Mouse (Mus musculus) gastrocnemius, postnatal 25 days (tissue): ENCODE results near the gene Sema4a. TPM values are rescaled to one million over a fixed set of nuclear protein-coding genes. Genes with fewer than 3 reads are reported as not detected.

Experiments
- microRNA-seq, 2 experiments: library from miRNA; unstranded; fragments of <30 nt; microRNA quantifications; one replicate each; pipeline ENCODE4 v1.2.0; 2021; ENCODE audit warnings: borderline replicate concordance in 2 of 2
- total RNA-seq, 2 experiments: library from RNA; stranded (reverse); gene quantifications; 1 replicate in 1 of 2; 2 replicates in 1 of 2; pipeline ENCODE4 v1.2.3; 2021

Sema4a gene
- total RNA-seq, 2 experiments from 2014 or later, result 1.6 to 1.8 TPM

Small RNAs within 50 kb of the gene (microRNA-seq; reads per million reads assigned to microRNA genes)
- gene Mir7011, result 0 reads per million in 2 experiments

Other genes with a start within 250 kb of the Sema4a start
- gene Rhbg, start 206.5 kb downstream of the Sema4a start, total RNA-seq, result not detected
- under 1 TPM; 0.51 to 0.69 TPM for gene Gm38392, start 174.0 kb downstream of the Sema4a start, total RNA-seq
- gene Tsacc, start 164.2 kb downstream of the Sema4a start, total RNA-seq, result 1 to 10 TPM; 5.4 to 5.9 TPM
- 100 to 1,000 TPM; 104 to 115 TPM for gene Cct3, start 164.1 kb downstream of the Sema4a start, total RNA-seq
- gene Glmp, start 136.2 kb downstream of the Sema4a start, total RNA-seq, result 10 to 100 TPM; 36.2 to 43.9 TPM
- 1 to 10 TPM; 1.7 TPM for gene Tmem79, start 125.0 kb downstream of the Sema4a start, total RNA-seq
- 10 to 100 TPM; 37.4 to 43.4 TPM for gene Smg5, start 124.9 kb downstream of the Sema4a start, total RNA-seq
- gene Paqr6, start 96.6 kb downstream of the Sema4a start, total RNA-seq, result 1 to 10 TPM in 1 of 2 experiments, under 1 TPM in 1; 0.51 to 1.1 TPM
- gene Bglap3, start 88.4 kb downstream of the Sema4a start, total RNA-seq, result under 1 TPM in 1 of 2 experiments, not detected in 1; 0.54 TPM
- gene Bglap2, start 82.5 kb downstream of the Sema4a start, total RNA-seq, result not detected
- gene Bglap, start 76.7 kb downstream of the Sema4a start, total RNA-seq, result 1 to 10 TPM in 1 of 2 experiments, not detected in 1; 1.9 TPM
- gene Pmf1, start 50.9 kb downstream of the Sema4a start, total RNA-seq, result 10 to 100 TPM; 16.9 to 19.0 TPM
- 10 to 100 TPM; 14.3 to 14.5 TPM for gene Slc25a44, start 36.0 kb downstream of the Sema4a start, total RNA-seq
- 100 to 1,000 TPM in 1 of 2 experiments, 10 to 100 TPM in 1; 99.2 to 106 TPM for gene Lmna, start 48.8 kb upstream of the Sema4a start, total RNA-seq
- gene Mex3a, start 71.2 kb upstream of the Sema4a start, total RNA-seq, result under 1 TPM; 0.24 to 0.33 TPM
- not detected for gene Rab25, start 87.1 kb upstream of the Sema4a start, total RNA-seq
- gene Lamtor2, start 91.9 kb upstream of the Sema4a start, total RNA-seq, result 10 to 100 TPM; 76.1 to 81.1 TPM
- gene Ubqln4, start 92.6 kb upstream of the Sema4a start, total RNA-seq, result 10 to 100 TPM; 59.6 to 67.2 TPM
- gene Ssr2, start 114.7 kb upstream of the Sema4a start, total RNA-seq, result 10 to 100 TPM; 52.2 to 63.2 TPM
- gene Arhgef2, start 144.8 kb upstream of the Sema4a start, total RNA-seq, result 10 to 100 TPM; 28.1 to 33.0 TPM
- not detected for gene Rxfp4, start 192.0 kb upstream of the Sema4a start, total RNA-seq
- 10 to 100 TPM; 22.6 to 23.0 TPM for gene Khdc4, start 224.6 kb upstream of the Sema4a start, total RNA-seq